Mouse (Mus musculus) left cerebral cortex, adult 2 months (tissue): ENCODE data around the gene Fat3. TPM values are rescaled to one million over a fixed set of nuclear protein-coding genes. Genes with fewer than 3 reads are reported as not detected.
A peak's percentile ranks its signal among the peaks of the same experiment; 100 is the strongest.

Source experiments
- DNase-seq, 2 experiments: peaks; one replicate each; pipeline ENCODE4 v3.0.0; 2021 to 2022; ENCODE audit warnings: low spot score in 2 of 2, mixed read lengths in 1 of 2; ENCODE audit errors: extremely low spot score in 1 of 2
- H3K27ac ChIP-seq: fragments of 200-600 bp; 2 replicates; pipeline ENCODE4 v1.8.1; 2022
- H3K4me3 ChIP-seq: fragments of 200-600 bp; 2 replicates; pipeline ENCODE4 v1.8.1; 2022
- CTCF ChIP-seq: fragments of 200-600 bp; IDR thresholded peaks from 2 replicates; pipeline ENCODE4 v1.8.1; 2022; ENCODE audit warnings: antibody characterized with exemption, mild to moderate bottlenecking, moderate library complexity
- intact Hi-C: fragments of 180-260 bp; cut with DNase I; formaldehyde crosslinking; loops from one replicate; pipeline ENCODE4 v1.15.1; 2025
- total RNA-seq, 2 experiments: library from RNA; stranded (reverse); gene quantifications; 2 replicates each; pipeline ENCODE4 v1.2.3; 2021

The Fat3 gene
- total RNA-seq, 2 experiments from 2014 or later, result 76.4 to 77.4 TPM

DNA sequence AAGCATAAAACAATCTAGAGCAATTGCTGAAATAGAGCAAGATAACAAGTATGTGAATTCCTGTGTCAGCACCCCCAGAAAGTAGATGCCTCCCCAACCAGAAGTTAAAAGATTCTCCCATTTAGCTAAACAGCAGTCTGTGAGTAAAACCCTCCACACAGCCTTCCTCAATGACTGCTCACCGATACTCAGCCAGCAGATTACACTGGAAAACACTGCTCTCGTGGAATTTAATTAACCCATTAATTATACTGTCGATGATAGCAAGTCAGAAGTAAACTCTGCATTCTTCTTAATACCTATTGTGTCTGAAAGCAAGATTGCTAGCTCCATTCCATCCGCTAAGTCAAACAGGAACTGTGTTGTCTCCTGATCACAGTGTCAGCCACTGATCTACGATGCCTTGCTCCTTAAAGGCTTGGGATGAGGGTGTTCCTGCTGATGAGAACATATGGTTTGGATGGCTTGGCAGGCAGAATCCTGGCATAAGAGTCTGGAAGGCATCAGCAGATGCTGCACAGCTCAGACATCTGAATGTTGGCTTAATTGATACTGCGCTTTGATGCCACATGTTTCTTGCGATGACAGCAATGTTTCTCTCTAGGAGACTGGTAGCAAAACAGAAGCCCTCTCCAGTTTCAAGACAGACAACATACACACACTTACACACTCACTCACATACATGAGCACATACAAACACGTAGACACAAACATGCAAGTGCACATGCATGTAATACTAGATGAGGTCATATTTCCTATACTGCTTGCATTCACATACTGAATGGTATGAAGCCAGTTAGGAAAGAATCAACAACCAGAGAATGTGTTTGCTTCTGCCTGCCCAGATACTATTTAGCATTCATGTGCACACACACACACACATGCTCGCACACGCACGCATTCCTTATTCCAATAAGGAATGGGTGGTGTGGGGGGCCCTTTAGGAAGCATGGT lies 155.9 kb downstream of the Fat3 start:
- peak in 1 of 2 experiments; percentile 15 for DNase-seq
- no peak overlapping the region for H3K4me3 ChIP-seq
- intact Hi-C loops, result no loop called here
- TF ChIP-seq CTCF, result no peak
- H3K27ac ChIP-seq, result no peak overlapping the region

- no peak for DNase-seq
- TF ChIP-seq CTCF, result no peak
- intact Hi-C loops, result no loop called here
- no peak overlapping the region for H3K27ac ChIP-seq
- no peak overlapping the region for H3K4me3 ChIP-seq
Measured at GRCm38 (mm10) chr9:16343191-16343590, 157.9 kb downstream of the Fat3 start.

DNA sequence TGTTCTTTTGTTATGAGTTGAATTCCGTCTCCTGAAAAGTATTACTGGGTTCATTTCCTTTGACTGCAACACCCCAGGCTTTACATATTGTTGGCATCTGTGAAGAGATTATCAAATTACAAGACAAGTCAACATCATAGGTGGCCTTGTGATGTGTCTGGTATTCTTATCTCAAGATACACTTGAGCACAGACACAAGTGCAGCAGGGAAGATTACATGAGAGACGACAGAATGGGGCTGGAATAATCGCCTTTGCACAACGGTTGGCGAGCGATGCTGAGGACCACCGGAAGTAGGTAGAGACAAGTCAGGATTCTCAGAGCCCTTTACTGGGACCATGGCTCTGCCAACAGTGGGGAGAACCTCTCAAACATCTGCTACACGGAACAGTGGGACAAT lies 158.5 kb downstream of the Fat3 start:
- intact Hi-C loops, result no loop called here
- no peak overlapping the region for H3K4me3 ChIP-seq
- TF ChIP-seq CTCF, result no peak
- H3K27ac ChIP-seq, result no peak overlapping the region
- DNase-seq, result no peak

DNA sequence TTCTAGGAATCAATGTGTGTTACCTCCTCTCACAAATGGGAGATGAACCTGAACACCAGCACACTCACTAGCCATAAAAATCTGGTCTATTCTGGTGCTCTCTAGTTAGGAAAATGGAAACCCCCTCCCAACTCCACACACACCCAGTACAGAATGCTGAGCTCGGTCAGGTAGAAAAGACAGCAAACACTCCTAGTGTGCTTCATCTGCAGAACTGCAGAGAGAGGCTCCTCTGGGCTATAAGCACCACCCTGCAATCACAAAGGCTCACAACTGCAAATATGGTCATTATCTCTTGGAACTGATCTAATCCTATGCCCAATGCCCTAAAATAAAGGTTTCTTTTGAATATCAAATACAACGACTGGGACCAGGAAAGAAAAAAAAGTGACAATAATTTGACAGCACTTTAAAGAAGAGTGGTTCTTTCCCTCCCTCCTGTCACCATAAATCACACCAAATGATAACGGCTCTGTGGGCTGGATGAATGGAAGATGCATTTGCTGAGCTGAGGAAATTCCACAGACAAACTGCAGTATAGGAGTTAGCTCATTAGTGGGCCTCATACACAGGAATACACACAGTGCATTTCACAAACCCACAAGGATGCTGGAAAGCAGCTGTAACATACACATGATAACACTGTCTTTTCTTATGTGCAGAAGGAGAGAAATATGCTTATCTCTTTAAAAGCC lies 170.6 kb downstream of the Fat3 start:
- no peak for TF ChIP-seq CTCF
- intact Hi-C loops, result no loop called here
- Histone ChIP-seq H3K4me3 (no peak overlapping the region), H3K27ac (no peak overlapping the region)
- no peak for DNase-seq

GRCm38 (mm10) chr9:16318957-16319356 lies 182.1 kb downstream of the Fat3 start:
- intact Hi-C loops, result no loop called here
- Histone ChIP-seq H3K4me3 (no peak overlapping the region), H3K27ac (no peak overlapping the region)
- no peak for TF ChIP-seq CTCF
- no peak for DNase-seq

DNA sequence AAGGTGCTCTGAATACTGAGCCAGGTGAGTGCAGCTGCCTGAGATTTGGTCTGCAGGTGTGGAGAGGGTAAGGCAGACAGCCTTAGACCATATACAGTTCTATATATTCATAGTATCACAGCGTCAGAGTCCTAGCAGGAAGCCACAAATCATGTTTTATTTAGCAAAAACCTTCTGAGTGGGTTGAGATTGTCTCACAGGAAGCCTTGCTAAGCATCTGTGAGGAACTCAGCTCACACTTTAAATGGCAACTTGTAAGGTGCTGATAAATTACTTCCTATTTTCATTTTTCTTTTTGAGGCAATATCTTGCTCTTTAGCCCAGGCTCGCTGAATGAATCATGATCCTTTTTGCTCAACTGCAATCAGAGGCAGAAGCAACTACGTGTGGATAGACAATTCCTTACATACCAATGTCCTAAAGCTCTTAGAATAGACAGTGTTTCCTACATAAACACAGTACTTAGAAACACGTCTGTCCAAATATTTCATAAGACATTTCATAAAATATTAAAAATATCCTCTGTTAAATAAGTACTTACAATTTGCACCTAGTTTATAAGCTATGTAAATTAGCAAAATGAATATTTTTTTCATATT lies 188.4 kb downstream of the Fat3 start:
- intact Hi-C loops, result no loop called here
- Histone ChIP-seq H3K27ac (no peak overlapping the region), H3K4me3 (no peak overlapping the region)
- DNase-seq, result no peak
- TF ChIP-seq CTCF, result no peak

DNA sequence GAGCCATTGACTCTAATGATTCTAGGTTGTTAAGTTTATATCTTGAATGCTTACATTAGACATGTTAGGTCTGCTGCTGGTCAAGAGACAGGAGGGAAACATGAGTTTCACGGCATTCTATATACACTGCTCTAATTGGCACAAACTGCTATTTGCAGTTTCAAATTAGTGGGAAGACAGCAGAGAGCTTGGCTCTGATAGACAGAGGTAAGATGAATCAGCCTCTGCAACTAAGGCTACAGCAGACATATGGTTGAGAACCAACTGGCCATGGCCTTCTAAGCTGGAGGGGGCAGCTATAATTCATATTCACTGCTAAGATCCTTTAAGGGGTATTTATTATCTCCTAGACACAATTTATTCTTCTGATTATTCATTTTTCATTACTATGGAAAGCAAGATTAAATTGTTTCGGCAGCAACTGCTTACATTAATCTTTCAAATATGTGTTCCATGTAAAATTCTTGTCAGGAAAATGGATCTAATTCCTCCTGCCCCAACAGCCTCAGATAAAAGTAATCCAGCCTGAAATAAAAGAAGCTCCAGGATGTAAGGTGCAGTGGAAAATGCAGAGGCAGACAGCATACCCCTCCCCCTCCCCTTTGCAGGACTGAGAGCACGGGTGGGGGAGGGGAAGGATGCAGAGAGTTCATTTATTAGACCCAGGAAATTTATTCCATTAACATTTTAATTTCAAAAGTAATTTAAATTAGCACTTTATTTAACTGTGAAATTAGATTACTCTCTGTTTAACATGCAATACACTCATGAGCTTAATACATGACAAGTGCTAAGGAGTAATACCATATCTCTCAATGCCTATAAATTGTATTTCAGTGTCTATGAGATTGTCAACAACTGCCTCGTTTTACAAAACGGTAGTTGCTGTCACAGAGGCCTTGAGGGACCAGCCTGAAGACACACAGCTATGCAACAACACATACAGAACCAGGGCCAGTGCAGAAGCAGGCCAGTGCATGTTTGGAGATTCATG lies 189.9 kb downstream of the Fat3 start:
- no peak for DNase-seq
- H3K4me3 ChIP-seq, result no peak overlapping the region
- no peak for TF ChIP-seq CTCF
- no peak overlapping the region for H3K27ac ChIP-seq
- intact Hi-C loops, result no loop called here

DNA sequence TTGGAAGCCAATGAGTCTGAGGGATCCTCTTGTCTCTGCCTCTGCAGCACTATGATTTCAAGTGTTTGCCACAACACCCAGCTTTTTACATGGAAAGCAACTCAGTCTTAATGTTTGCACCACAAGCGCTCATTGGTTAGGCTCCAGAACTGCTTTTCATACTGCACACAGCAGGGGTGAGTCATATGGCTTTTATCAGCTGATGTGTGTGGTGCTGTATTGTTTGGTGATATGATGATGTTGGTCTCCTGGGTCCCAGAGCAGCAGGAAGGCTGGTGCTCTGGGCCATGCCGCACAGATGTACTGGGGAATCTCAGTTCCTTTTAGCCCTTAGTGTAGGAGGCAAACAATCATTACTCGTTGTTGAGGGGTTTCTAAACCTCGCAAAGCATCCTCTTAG lies 190.8 kb downstream of the Fat3 start:
- H3K27ac ChIP-seq, result no peak overlapping the region
- no peak overlapping the region for H3K4me3 ChIP-seq
- intact Hi-C loops, result no loop called here
- DNase-seq, result no peak
- no peak for TF ChIP-seq CTCF

- no peak for DNase-seq
- intact Hi-C loops, result loop anchor here (2.0 kb wide), 1 partner anchor 195 kb away; no protein-coding TSS in a partner anchor
- Histone ChIP-seq H3K27ac (no peak overlapping the region), H3K4me3 (no peak overlapping the region)
- no peak for TF ChIP-seq CTCF
Measured at GRCm38 (mm10) chr9:16307789-16308188, 193.3 kb downstream of the Fat3 start.

GRCm38 (mm10) chr9:16306222-16306621 lies 194.9 kb downstream of the Fat3 start:
- no peak for DNase-seq
- intact Hi-C loops, result loop anchor here (1.0 kb wide), 1 partner anchor 23 kb away; no protein-coding TSS in a partner anchor
- Histone ChIP-seq H3K27ac (peak overlapping the region; percentile 51; the same call in 1 of the 2 replicates), H3K4me3 (no peak overlapping the region)
- no peak for TF ChIP-seq CTCF

DNA sequence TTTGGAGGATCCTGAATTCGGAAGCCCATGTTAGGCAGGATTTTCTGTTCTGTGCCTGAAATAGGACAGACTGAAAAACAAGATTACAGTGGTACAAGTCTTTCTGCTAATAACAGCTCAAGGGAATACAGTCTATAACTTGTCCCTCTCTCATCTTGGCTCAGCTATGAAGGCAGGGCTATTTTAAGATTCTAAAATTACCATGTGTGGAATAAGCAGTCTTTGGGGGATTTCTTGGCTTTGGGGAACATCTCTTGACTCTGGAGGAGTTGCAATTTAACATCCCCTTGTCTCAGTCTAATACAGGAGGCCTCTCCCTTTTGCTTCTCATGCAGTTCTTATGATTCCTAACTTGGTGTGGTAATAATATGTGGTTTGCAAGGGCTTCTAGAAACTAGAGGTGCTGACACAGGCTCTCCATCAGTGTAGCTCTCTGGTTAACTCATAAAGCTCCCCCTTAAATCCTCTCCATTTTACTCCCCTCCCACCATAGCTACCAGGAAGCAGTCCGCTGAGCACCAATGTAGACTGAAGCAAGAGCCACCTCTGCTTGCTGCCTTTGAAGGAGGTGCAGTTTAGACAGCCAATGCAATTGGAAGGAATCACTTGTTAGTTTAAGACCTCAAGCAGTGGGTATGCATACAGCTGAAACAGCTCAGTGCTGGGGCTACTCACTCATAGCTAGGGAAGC lies 195.5 kb downstream of the Fat3 start:
- no peak for TF ChIP-seq CTCF
- intact Hi-C loops, result loop anchor here (1.0 kb wide), 1 partner anchor 22 kb away; no protein-coding TSS in a partner anchor
- no peak for DNase-seq
- H3K4me3 ChIP-seq, result no peak overlapping the region
- H3K27ac ChIP-seq, result peak overlapping the region; percentile 51; the same call in 1 of the 2 replicates
